Mouse (Mus musculus) heart, embryonic 15.5 days (tissue): ENCODE data around the gene Mgat5. TPM values are rescaled to one million over a fixed set of nuclear protein-coding genes. Genes with fewer than 3 reads are reported as not detected.

ENCODE experiments used
- ATAC-seq: fragments of 200-750 bp; cut with Nextera tagmentation; replicated peaks from 2 replicates; pipeline ENCODE4 v1.8.0; 2017; ENCODE audit warnings: low read depth, moderate TSS enrichment; ENCODE audit not compliant: insufficient number of reproducible peaks, insufficient read depth, low FRiP score
- H3K27ac ChIP-seq: fragments of 300-500 bp; sonication (generic); 2 replicates; pipeline ENCODE4 v1.5.1; 2015; ENCODE audit warnings: mild to moderate bottlenecking, inconsistent platforms
- H3K27me3 ChIP-seq: fragments of 300-500 bp; sonication (generic); 2 replicates; pipeline ENCODE4 v1.6.1; 2015; ENCODE audit warnings: inconsistent platforms
- H3K36me3 ChIP-seq: fragments of 300-500 bp; sonication (generic); 2 replicates; pipeline ENCODE4 v1.6.1; 2015; ENCODE audit warnings: mild to moderate bottlenecking, inconsistent platforms
- H3K4me1 ChIP-seq: fragments of 300-500 bp; sonication (generic); replicated peaks from 2 replicates; pipeline ENCODE4 v1.6.1; 2015; ENCODE audit warnings: inconsistent platforms
- H3K4me2 ChIP-seq: fragments of 300-500 bp; sonication (generic); 2 replicates; pipeline ENCODE4 v1.6.1; 2015; ENCODE audit warnings: inconsistent platforms, mild to moderate bottlenecking, moderate library complexity
- H3K4me3 ChIP-seq: fragments of 300-500 bp; sonication (generic); 2 replicates; pipeline ENCODE4 v1.5.1; 2015; ENCODE audit warnings: mild to moderate bottlenecking, inconsistent platforms
- H3K9ac ChIP-seq: fragments of 300-500 bp; sonication (generic); 2 replicates; pipeline ENCODE4 v1.6.1; 2015; ENCODE audit warnings: mild to moderate bottlenecking, inconsistent platforms
- H3K9me3 ChIP-seq: fragments of 300-500 bp; sonication (generic); replicated peaks from 2 replicates; pipeline ENCODE4 v1.6.1; 2016; ENCODE audit warnings: inconsistent platforms
- WGBS: fragments of 180-500 bp; shearing (Covaris S2); methylation state at CpG from one replicate; pipeline ENCODE4 v1.1.7; 2015; ENCODE audit warnings: mixed read lengths; 5-methylcytosine and 5-hydroxymethylcytosine counted together
- polyA plus RNA-seq: library from polyadenylated mRNA; unstranded; fragments of >200 nt; fragmentation: Nextera tagmentation; extraction: Ambion mirVana; gene quantifications from 2 replicates; pipeline ENCODE4 v1.2.1, GENCODE M21; 2015

Mgat5 gene
- polyA plus RNA-seq, 1 experiment from 2014 or later, result 3.7 TPM

DNA sequence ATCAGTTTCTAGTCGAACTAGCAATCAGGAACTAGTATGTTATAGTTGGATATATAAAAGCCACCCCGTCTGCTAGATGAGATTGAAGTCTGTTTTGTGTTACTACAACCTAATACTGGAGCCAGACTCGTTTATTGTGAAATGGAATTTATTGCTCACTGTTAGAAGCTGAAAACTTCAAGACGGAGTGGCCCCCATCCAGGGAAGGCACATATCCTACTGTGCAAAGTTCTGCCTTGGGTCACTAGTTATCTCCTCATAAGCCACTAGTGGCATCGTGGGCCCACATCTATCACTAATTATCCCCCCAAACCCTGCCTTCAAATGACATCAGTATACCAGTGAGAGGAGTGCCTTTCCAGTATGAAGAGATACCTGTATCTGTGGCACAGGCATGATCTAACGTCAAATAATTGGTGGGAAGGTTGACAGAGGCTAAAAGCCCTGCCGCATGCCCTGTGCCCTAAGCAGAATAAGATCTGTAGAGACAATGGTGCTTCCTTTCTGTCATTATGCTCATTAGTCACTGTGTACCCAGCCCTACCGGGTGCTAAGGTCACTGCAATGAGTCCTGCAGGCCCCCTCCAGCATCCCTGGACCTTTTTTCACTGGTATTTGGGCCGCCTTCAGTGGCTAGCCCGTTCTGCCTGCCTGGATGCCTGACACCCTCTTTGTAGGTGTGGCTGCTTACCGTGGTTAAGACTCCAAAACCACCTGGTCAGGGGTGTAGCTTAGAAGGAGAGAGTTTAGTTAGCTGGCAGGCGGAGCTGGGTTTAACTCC is 191.9 kb downstream of the Mgat5 start:
- no peak overlapping the region for H3K9ac ChIP-seq
- 74% methylated on average over 12 of the region's 12 CpGs for WGBS
- no peak for ATAC-seq

GRCm38 (mm10) chr1:127397396-127397795 is 192.6 kb downstream of the Mgat5 start:
- Histone ChIP-seq H3K4me3 (no peak overlapping the region), H3K9me3 (no peaks in the 10 kb centered on the region), H3K36me3 (peaks cover 8% of the 10 kb centered on the region; the same call in 1 of the 2 replicates), H3K4me2 (no peak overlapping the region), H3K9ac (no peak overlapping the region), H3K4me1 (no peaks in the 10 kb centered on the region), H3K27ac (no peak overlapping the region), H3K27me3 (no peaks in the 10 kb centered on the region)
- 82% methylated on average over 13 of the region's 13 CpGs for WGBS
- ATAC-seq, result no peak

More for the DNA sequence above, 191.9 kb downstream of the Mgat5 start:
- Histone ChIP-seq H3K4me1 (no peaks in the 10 kb centered on the region), H3K36me3 (peaks cover 8% of the 10 kb centered on the region; the same call in 1 of the 2 replicates), H3K4me3 (no peak overlapping the region), H3K9me3 (no peaks in the 10 kb centered on the region), H3K27me3 (no peaks in the 10 kb centered on the region), H3K27ac (no peak overlapping the region), H3K4me2 (no peak overlapping the region)

GRCm38 (mm10) chr1:127398186-127398585 is 193.4 kb downstream of the Mgat5 start:
- no peak overlapping the region for H3K4me2 ChIP-seq
- no peak overlapping the region for H3K4me3 ChIP-seq
- H3K9ac ChIP-seq, result no peak overlapping the region
- no peak for ATAC-seq
- 85% methylated on average over 5 of the region's 5 CpGs for WGBS
- no peaks in the 10 kb centered on the region for H3K9me3 ChIP-seq
- H3K36me3 ChIP-seq, result peaks cover 10% of the 10 kb centered on the region; the same call in 1 of the 2 replicates
- H3K4me1 ChIP-seq, result no peaks in the 10 kb centered on the region
- no peak overlapping the region for H3K27ac ChIP-seq
- H3K27me3 ChIP-seq, result no peaks in the 10 kb centered on the region

GRCm38 (mm10) chr1:127400198-127400597 is 195.4 kb downstream of the Mgat5 start:
- Histone ChIP-seq H3K36me3 (0 out of 2 replicates have a peak, but pooled peaks cover 2% of the 10 kb centered on the region), H3K4me3 (no peak overlapping the region), H3K4me2 (no peak overlapping the region), H3K9ac (no peak overlapping the region), H3K27me3 (no peaks in the 10 kb centered on the region), H3K4me1 (no peaks in the 10 kb centered on the region), H3K27ac (no peak overlapping the region), H3K9me3 (no peaks in the 10 kb centered on the region)
- WGBS, result 87% methylated on average over 2 of the region's 2 CpGs
- no peak for ATAC-seq

GRCm38 (mm10) chr1:127400666-127401065 is 195.9 kb downstream of the Mgat5 start:
- Histone ChIP-seq H3K4me2 (no peak overlapping the region), H3K27me3 (no peaks in the 10 kb centered on the region), H3K36me3 (0 out of 2 replicates have a peak, but pooled peaks cover 2% of the 10 kb centered on the region), H3K27ac (no peak overlapping the region), H3K9me3 (no peaks in the 10 kb centered on the region), H3K4me3 (no peak overlapping the region), H3K9ac (no peak overlapping the region), H3K4me1 (no peaks in the 10 kb centered on the region)
- no peak for ATAC-seq
- 83% methylated on average over 6 of the region's 6 CpGs for WGBS

- Histone ChIP-seq H3K4me3 (no peak overlapping the region), H3K9ac (no peak overlapping the region), H3K36me3 (0 out of 2 replicates have a peak, but pooled peaks cover 2% of the 10 kb centered on the region), H3K27ac (no peak overlapping the region), H3K4me2 (no peak overlapping the region), H3K4me1 (peaks cover 15% of the 10 kb centered on the region), H3K27me3 (no peaks in the 10 kb centered on the region), H3K9me3 (no peaks in the 10 kb centered on the region)
- WGBS, result 53% methylated on average over 3 of the region's 3 CpGs
- ATAC-seq, result no peak
These were observed 199.8 kb downstream of the Mgat5 start for GRCm38 (mm10) chr1:127404655-127405054.

DNA sequence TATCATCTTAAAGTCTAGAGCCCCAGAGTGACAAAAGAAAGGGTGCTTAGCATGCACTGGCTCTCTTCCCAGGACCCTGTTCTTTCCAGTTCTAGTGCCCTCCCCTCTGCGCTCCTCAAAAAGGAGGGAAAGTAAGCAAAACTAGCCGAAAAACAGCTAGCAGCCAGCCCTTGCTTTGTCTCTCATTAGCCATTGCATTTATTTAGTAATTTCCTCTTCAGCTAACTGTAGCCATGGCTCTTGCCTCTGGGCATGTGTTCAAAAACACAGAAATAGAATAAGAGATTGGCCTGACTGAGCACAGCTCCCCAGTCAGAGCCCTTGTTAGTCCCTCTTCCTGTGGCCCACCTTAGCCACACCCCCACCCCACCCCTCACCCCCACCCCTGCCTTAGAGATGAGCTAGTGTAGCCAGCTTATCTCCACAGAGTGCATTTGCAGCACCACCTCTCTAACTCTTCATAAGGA is 204.2 kb downstream of the Mgat5 start:
- H3K36me3 ChIP-seq, result peaks cover 5% of the 10 kb centered on the region; the same call in 1 of the 2 replicates
- peak; percentile 66 for ATAC-seq
- H3K9me3 ChIP-seq, result no peaks in the 10 kb centered on the region
- H3K27me3 ChIP-seq, result no peaks in the 10 kb centered on the region
- H3K4me2 ChIP-seq, result no peak overlapping the region; the same call in 1 of the 2 replicates
- peak overlapping the region; percentile 78 for H3K27ac ChIP-seq
- H3K4me3 ChIP-seq, result no peak overlapping the region
- 53% methylated on average over 2 of the region's 2 CpGs for WGBS
- no peak overlapping the region for H3K9ac ChIP-seq
- peaks cover 21% of the 10 kb centered on the region for H3K4me1 ChIP-seq

- WGBS, result 26% methylated on average over 5 of the region's 5 CpGs
- peak; percentile 60 for ATAC-seq
These were observed 204.7 kb downstream of the Mgat5 start for GRCm38 (mm10) chr1:127409512-127409911.

DNA sequence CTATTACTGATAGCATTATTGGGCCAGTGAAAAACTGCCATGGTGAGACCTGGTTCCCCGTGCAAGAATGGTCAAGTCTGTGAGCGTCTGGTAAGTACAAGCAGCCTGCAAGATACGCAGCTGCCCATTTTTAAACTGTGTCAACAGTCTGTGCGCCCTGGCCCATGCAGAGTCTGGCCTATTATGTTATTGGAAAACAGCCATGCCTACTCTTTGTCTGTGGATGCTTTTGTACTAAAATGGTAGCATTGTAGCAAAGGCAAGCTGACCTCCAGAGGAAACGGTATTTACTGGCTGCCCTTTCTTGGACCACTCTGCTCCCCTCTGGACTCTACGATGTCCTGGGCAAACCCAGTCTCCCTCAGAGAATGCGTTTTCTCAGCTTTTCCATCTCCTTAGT is 209.7 kb downstream of the Mgat5 start:
- H3K27ac ChIP-seq, result 0 out of 2 replicates have a peak overlapping the region, but pooled peaks have one; percentile 13
- H3K27me3 ChIP-seq, result no peaks in the 10 kb centered on the region
- peaks cover 5% of the 10 kb centered on the region; the same call in 1 of the 2 replicates for H3K36me3 ChIP-seq
- H3K4me2 ChIP-seq, result no peak overlapping the region
- no peak for ATAC-seq
- WGBS, result 82% methylated on average over 7 of the region's 7 CpGs
- H3K9ac ChIP-seq, result no peak overlapping the region
- peaks cover 21% of the 10 kb centered on the region for H3K4me1 ChIP-seq
- H3K9me3 ChIP-seq, result no peaks in the 10 kb centered on the region
- H3K4me3 ChIP-seq, result no peak overlapping the region

More at GRCm38 (mm10) chr1:127409512-127409911, 204.7 kb downstream of the Mgat5 start:
- H3K9me3 ChIP-seq, result no peaks in the 10 kb centered on the region
- H3K4me1 ChIP-seq, result peaks cover 21% of the 10 kb centered on the region
- no peaks in the 10 kb centered on the region for H3K27me3 ChIP-seq
- peak overlapping the region; percentile 78 for H3K27ac ChIP-seq
- H3K4me2 ChIP-seq, result no peak overlapping the region; the same call in 1 of the 2 replicates
- no peak overlapping the region for H3K4me3 ChIP-seq
- no peak overlapping the region for H3K9ac ChIP-seq
- peaks cover 5% of the 10 kb centered on the region; the same call in 1 of the 2 replicates for H3K36me3 ChIP-seq

GRCm38 (mm10) chr1:127415896-127416295 is 211.1 kb downstream of the Mgat5 start:
- Histone ChIP-seq H3K4me2 (no peak overlapping the region), H3K4me3 (no peak overlapping the region), H3K9me3 (no peaks in the 10 kb centered on the region), H3K27ac (peak overlapping the region; percentile 59), H3K9ac (no peak overlapping the region), H3K36me3 (peaks cover 5% of the 10 kb centered on the region; the same call in 1 of the 2 replicates), H3K4me1 (peaks cover 20% of the 10 kb centered on the region), H3K27me3 (no peaks in the 10 kb centered on the region)
- WGBS, result 54% methylated on average over 1 of the region's 1 CpGs
- no peak; the same call in 1 of the 2 replicates for ATAC-seq

DNA sequence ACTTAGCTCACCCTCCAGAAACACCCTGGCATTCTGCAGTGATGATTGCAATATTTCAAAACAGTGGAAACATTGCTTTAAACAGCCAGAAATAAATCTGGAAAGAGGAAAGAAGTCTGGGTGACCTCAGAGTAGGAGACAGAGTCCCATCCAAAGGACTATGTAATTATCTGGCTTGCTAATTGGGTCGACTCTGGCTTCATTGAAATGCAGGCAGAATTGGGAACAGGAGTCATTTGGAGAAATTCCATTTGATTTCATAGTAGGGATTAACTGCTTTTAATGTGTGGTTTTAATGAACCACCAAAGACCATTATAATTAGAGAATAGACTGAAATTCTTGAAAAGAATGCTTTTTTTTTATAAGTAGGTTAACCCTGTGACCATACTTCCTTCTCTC is 212.2 kb downstream of the Mgat5 start:
- Histone ChIP-seq H3K36me3 (peaks cover 5% of the 10 kb centered on the region; the same call in 1 of the 2 replicates), H3K9me3 (no peaks in the 10 kb centered on the region), H3K27ac (no peak overlapping the region), H3K9ac (no peak overlapping the region), H3K4me3 (no peak overlapping the region), H3K4me2 (no peak overlapping the region), H3K27me3 (no peaks in the 10 kb centered on the region), H3K4me1 (peaks cover 20% of the 10 kb centered on the region)
- no peak for ATAC-seq
- WGBS, result 78% methylated on average over 1 of the region's 1 CpGs
